Mouse (Mus musculus) megakaryocyte, embryonic 14.5 days (primary cell): ENCODE results near the gene Slc9a5.

Experiments used
- FLI1 ChIP-seq: IDR thresholded peaks from 2 replicates; pipeline ENCODE4 v1.6.1; 2012; ENCODE audit warnings: low read length, inconsistent platforms, mixed read lengths
- GATA1 ChIP-seq: IDR thresholded peaks from 3 replicates; pipeline ENCODE4 v1.6.1; 2012; ENCODE audit warnings: mixed read lengths, low read length, inconsistent platforms, borderline replicate concordance

DNA sequence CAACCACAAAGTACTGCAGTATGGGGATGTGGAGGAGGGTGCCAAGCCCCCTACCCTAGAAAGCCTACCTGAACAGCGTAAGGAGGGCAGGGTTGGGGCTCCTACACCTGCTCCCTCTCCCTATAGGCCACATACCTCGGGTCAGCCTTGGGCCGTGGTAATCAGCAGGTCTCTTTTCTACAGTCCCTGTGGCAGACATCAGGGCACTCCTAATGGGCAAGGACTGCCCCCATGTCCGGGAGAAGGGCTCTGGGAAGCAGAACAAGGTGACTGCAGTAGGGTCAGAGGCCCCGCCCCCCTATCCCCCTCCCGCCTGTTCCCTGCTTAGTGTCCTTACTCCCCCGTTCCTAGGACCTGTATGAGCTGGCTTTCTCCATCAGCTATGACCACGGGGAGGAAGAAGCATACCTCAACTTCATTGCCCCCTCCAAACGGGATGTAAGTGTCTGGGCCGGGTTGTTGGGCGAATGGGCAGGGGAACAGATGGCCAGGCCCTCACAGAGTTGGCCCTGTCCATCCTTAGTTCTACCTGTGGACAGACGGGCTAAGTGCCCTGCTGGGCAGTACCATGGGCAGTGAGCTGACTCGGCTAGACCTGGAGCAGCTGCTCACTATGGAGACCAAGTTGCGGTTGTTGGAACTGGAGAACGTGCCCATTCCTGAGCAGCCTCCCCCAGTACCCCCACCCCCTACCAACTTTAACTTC is 39.3 kb upstream of the Slc9a5 start:
- TF ChIP-seq GATA1: no peak
- no peak for TF ChIP-seq FLI1
